Mouse (Mus musculus) layer of hippocampus, adult 11-12 months (tissue): Measurements from ENCODE around the gene Usp34.
"Not testable (repeated sequence)": the region's sequence is repeated elsewhere in the genome, so short reads cannot be mapped to it uniquely, and the experiment has no call there.

Experiments used
- DNase-seq: peaks from one replicate; pipeline ENCODE4 v3.0.0; 2022; ENCODE audit warnings: low spot score

The Usp34 gene

DNA sequence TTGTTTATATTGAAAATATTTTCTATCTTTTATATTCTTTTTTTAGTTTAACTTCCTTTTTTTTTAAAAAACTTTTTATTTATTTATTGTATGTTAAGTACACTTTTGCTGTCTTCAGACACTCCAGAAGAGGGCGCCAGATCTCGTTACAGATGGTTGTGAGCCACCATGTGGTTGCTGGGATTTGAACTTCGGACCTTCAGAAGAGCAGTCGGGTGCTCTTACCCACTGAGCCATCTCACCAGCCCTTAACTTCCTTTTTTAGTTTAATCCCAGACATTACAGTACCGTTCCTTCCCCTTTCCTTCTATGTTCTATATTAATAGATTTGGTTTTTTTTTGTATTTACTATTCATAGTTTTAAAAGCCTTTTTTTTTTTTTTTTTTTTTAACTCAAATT, 50.5 kb downstream of the Usp34 start:
- DNase-seq: not testable (repeated sequence)

DNA sequence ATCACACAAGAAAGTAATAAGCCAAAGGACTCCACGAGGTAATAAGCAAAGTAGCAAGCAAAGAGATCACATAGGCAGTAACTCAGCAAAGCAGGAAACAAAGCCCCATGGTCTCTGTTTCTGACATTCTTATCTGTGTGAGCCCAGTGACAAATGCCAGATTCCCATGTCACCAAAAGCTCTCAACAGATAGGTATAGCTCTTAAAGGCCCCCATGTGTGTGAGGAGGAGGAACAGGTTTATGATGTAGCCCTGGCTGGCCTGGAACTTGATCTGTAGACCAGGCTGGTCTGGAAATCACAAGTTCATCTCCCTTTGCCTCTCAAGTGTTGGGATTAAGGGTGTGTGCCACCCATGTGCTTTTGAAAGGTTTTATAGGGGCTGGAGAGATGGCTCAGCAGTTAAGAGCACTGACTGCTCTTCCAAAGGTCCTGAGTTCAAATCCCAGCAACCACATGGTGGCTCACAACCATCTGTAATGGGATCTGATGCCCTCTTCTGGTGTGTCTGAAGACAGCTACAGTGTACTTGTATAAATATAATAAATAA, 53.1 kb downstream of the Usp34 start:
- not testable (repeated sequence) for DNase-seq

GRCm38 (mm10) chr11:23362305-23362704, 55.6 kb downstream of the Usp34 start:
- no peak for DNase-seq

DNA sequence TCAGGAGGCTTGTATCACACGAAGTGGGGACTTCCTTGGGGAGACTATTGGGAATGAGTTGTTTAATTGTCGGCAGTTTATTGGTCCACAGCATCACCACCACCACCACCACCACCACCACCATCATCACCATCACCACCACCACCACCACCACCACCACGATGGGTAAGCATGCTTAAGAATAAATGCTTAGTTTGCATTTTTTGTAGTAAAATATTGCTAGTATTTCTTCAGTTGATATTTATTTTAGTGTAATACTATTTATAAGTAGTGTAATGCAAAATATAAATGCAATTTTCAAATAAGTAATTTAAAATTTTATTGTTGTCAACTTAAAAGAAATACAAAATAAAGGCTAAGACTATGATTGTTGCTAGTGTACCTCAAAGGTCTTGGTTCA, 57.7 kb downstream of the Usp34 start:
- DNase-seq: no peak

- DNase-seq: no peak
These were observed 65.3 kb downstream of the Usp34 start for GRCm38 (mm10) chr11:23372032-23372431.

DNA sequence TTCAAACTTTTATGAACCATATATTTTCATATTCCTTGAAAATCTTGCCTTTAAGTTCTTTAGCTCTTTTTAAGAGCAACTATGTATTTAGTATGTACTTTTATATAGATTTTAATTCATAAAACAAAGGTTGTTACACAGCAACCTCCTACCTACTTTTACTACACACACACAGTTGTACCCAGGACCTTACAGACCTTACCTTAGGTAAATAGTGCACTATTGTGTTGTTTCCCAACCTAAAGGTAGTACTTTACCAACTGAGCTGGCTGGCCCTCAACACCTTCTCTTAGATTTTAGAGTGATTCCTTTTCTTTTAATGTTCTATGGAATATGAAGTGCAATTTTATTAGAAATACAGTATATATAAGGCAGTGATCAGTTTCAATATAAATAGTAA, 65.8 kb downstream of the Usp34 start:
- DNase-seq: no peak

- no peak for DNase-seq
These were observed 73.4 kb downstream of the Usp34 start for GRCm38 (mm10) chr11:23380055-23380454.

DNA sequence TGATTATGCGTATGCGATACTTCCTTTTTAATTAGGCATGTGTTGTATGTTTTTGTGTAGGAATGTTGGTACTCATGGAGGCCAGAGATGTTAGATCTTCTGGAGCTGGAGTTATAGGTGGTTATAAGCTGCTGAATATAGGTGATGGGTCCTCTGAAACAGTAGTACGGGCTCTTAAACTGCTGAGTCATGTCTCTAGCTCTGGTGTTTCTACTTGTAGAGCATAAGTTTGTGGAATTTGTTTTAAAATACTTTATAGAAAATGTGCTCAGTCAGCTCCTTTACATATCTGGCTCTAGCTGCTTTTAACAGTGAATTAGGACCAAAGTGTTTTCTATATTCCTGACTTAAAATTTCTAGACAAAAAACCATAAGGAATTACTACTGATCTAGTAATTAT, 73.9 kb downstream of the Usp34 start:
- no peak for DNase-seq

- no peak for DNase-seq
These were observed 76.1 kb downstream of the Usp34 start for GRCm38 (mm10) chr11:23382787-23383186.

DNA sequence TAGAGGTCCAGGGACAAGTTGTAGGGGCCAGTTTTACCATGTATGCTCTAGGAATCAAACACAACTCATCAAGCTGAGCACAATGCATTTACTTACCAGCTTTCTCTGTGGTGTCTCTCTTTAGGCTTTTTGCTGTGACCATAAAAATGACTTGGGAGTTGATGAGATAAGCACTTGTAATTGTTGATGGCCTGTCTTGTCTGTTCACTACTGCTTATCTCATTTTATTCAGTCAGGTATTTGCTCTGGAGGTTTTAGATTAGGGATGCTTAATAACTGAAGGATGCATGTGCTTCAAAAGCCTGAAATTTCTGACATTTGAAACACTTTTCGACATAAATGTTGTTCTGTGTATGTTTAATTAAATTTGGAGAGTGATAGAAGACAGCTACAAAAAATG, 83.0 kb downstream of the Usp34 start:
- DNase-seq: no peak

GRCm38 (mm10) chr11:23392567-23392966, 85.9 kb downstream of the Usp34 start:
- DNase-seq: no peak

DNA sequence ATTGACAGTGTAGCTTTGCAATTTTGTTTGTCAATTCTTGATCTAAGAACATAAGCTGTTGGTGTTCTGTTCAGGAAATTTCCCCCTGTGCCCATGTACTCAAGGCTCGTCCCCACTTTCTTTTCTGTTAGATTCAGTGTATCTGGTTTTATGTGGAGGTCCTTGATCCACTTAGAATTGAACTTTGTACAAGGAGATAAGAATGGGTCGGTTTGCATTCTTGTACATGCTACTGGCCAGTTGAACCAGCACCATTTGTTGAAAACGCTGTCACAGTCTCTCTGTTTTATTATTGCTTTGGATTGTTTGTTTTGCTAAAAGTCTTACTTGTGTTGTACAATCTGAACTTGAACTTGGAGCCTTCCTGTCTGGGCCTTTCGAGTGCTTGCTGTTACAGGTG, 89.9 kb downstream of the Usp34 start:
- DNase-seq: no peak

- DNase-seq: no peak
These were observed 94.5 kb downstream of the Usp34 start for GRCm38 (mm10) chr11:23400978-23401776.

- no peak for DNase-seq
These were observed 121.6 kb downstream of the Usp34 start for GRCm38 (mm10) chr11:23428301-23428700.

DNA sequence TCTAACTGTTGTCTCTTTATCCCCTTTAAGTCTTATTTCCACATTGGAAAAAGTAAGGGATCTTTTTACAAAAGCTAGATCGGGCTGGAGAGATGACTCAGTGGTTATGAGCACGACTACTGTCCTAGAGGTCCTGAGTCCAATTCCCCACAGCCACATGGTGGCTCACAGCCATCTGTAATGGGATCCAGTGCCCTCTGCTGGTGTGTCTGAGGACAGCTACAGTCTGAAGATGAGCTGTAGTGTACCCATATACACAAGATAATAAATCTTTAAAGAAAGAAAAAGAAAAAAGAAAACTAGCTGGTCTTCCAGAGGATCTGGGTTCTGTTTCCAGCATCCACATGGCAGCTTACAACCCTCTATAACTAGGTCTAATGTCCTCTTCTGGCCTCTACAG, 123.3 kb downstream of the Usp34 start:
- DNase-seq: no peak

GRCm38 (mm10) chr11:23436076-23436475, 129.4 kb downstream of the Usp34 start:
- DNase-seq: no peak

GRCm38 (mm10) chr11:23465862-23466261, 159.2 kb downstream of the Usp34 start:
- DNase-seq: not testable (repeated sequence)

- DNase-seq: no peak
These were observed 183.3 kb downstream of the Usp34 start for GRCm38 (mm10) chr11:23489955-23490354.

GRCm38 (mm10) chr11:23492048-23492790, 185.5 kb downstream of the Usp34 start:
- DNase-seq: no peak

DNA sequence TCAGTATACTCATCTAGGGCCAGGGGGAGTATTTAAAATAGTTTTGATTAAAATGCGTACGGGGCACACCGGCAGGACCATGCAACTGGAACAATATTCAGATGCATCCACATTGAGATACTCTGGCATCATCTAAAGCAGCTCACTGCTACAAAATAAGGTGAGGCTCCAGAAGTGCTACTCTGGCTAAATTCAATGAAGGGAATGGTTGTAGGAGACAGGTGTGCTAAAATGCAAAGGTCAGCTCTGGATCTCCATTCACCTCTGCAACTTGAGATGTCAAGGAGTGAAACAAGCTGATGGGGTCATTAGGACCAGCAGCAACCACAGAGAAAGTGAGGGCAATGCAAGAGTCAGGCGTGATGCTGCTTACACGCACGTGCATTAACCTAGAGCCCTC, 188.5 kb downstream of the Usp34 start:
- DNase-seq: no peak

GRCm38 (mm10) chr11:23496661-23497060, 190.0 kb downstream of the Usp34 start:
- DNase-seq: no peak

DNA sequence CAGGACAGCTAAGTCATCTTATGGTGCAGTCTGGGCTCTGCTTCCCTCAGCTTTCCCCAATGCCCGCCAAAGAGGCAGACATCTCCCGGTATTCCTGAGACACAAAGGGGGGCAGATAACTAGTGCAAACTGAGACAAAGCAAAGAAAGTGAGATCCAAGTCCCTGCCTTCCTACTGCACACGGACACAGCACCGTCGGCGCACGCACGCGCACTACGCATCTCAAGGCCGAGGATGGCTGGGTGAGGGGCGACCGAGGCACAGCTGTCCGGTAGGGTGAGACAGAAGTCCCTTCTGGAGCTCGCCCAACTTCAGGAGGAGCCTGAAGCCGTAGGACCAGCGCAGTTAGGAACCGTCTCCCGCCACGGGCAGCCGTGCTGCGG, 190.6 kb downstream of the Usp34 start:
- peak; percentile 76 for DNase-seq
